Mouse (Mus musculus): ENCODE data around the gene Mrps26. TPM values are rescaled to one million over a fixed set of nuclear protein-coding genes. Genes with fewer than 3 reads are reported as not detected.

The Mrps26 gene
- total and polyA plus RNA-seq, 3 experiments, result 68.7 to 101 (median 71.4) TPM

- peak overlapping the region; percentile 79; the same call in 1 of the 2 replicates for H3K9ac ChIP-seq (ENCODE audit: insufficient read depth, low read depth)
- in situ Hi-C loops (cut with MboI; ENCODE audit: low pct_ligation_motif_present, low pct_unique_long_range_greater_than_20kb, low sequenced_read_pairs) (loop anchor here (25.0 kb wide), 1 partner anchor 278 kb away; the partner anchor contains the start of genes Ebf4 and Idh3b), dilution Hi-C loops (cut with MboI; ENCODE audit: extremely low pct_ligation_motif_present, extremely low pct_unique_long_range_greater_than_20kb, low sequenced_read_pairs) (no loop called here)
- peak overlapping the region in 1 of 3 experiments; percentile 100 for H3K4me3 ChIP-seq (replicated peaks in 1 of 3; ENCODE audit: low read depth in 2 of 3, low read length in 2 of 3, poor library complexity in 1 of 3)
- DNase-seq (ENCODE audit: extremely low read depth), result no peak
- H3K4me1 ChIP-seq (ENCODE audit: control insufficient read depth in 1 of 2, insufficient read depth in 2 of 2), result peaks cover 5 to 21% of the 10 kb centered on the region in 2 experiments; a peak in 3 of 4 replicates
- no peak overlapping the region for H3K27ac ChIP-seq (ENCODE audit: insufficient read depth, low read depth)
- no peaks in the 10 kb centered on the region for H3K9me3 ChIP-seq (replicated peaks; ENCODE audit: low read length)
- peaks cover 12% of the 10 kb centered on the region for H3K79me2 ChIP-seq (replicated peaks; ENCODE audit: control insufficient read depth, extremely low read depth, insufficient read depth, poor library complexity, severe bottlenecking)
- H3K36me3 ChIP-seq (replicated peaks in 1 of 2; ENCODE audit: control insufficient read depth in 1 of 2, insufficient read depth in 1 of 2, low read length in 1 of 2), result peaks cover 14 to 33% of the 10 kb centered on the region in 2 experiments
- no peak for TF ChIP-seq RCOR1 (conservative IDR thresholded peaks at IDR 0.05; ENCODE audit: low read depth, low read length)
- peak overlapping the region; percentile 74; the same call in 1 of the 2 replicates for H3K4me2 ChIP-seq (ENCODE audit: insufficient read depth, low read depth, poor library complexity, severe bottlenecking)
- no peaks in the 10 kb centered on the region for H3K27me3 ChIP-seq (replicated peaks)
Measured at GRCm38 (mm10) chr2:130564983-130565382, 1.4 kb downstream of the Mrps26 start.

- H3K79me2 ChIP-seq (replicated peaks; ENCODE audit: control insufficient read depth, extremely low read depth, insufficient read depth, poor library complexity, severe bottlenecking), result peaks cover 12% of the 10 kb centered on the region
- H3K4me3 ChIP-seq (replicated peaks in 1 of 3; ENCODE audit: low read depth in 2 of 3, low read length in 2 of 3, poor library complexity in 1 of 3), result no peak overlapping the region
- H3K27ac ChIP-seq (ENCODE audit: insufficient read depth, low read depth), result no peak overlapping the region
- peaks cover 14 to 29% of the 10 kb centered on the region in 2 experiments for H3K36me3 ChIP-seq (replicated peaks in 1 of 2; ENCODE audit: control insufficient read depth in 1 of 2, insufficient read depth in 1 of 2, low read length in 1 of 2)
- H3K4me2 ChIP-seq (ENCODE audit: insufficient read depth, low read depth, poor library complexity, severe bottlenecking), result no peak overlapping the region
- peaks cover 11 to 18% of the 10 kb centered on the region in 2 experiments for H3K4me1 ChIP-seq (ENCODE audit: control insufficient read depth in 1 of 2, insufficient read depth in 2 of 2)
- dilution Hi-C loops (cut with MboI; ENCODE audit: extremely low pct_ligation_motif_present, extremely low pct_unique_long_range_greater_than_20kb, low sequenced_read_pairs), result no loop called here
- H3K27me3 ChIP-seq (replicated peaks), result no peaks in the 10 kb centered on the region
- H3K9me3 ChIP-seq (replicated peaks; ENCODE audit: low read length), result no peaks in the 10 kb centered on the region
- in situ Hi-C loops (cut with MboI; ENCODE audit: low pct_ligation_motif_present, low pct_unique_long_range_greater_than_20kb, low sequenced_read_pairs), result loop anchor here (25.0 kb wide), 1 partner anchor 282 kb away; the partner anchor contains the start of genes Ebf4 and Idh3b
- H3K9ac ChIP-seq (ENCODE audit: insufficient read depth, low read depth), result no peak overlapping the region
- TF ChIP-seq NELFE (IDR thresholded peaks at IDR 0.05; ENCODE audit: low read depth, low read length) (no peak), MYC (IDR thresholded peaks at IDR 0.05; ENCODE audit: low read depth, low read length) (no peak), CHD1 (IDR thresholded peaks at IDR 0.05; ENCODE audit: low read depth, low read length) (no peak), SMC3 (IDR thresholded peaks at IDR 0.05; ENCODE audit: low read depth, low read length) (no peak), MXI1 (IDR thresholded peaks at IDR 0.05; ENCODE audit: low read depth, low read length) (no peak), CTCF (conservative IDR thresholded peaks at IDR 0.05 in 1 of 2, IDR thresholded peaks at IDR 0.05 in 1 of 2; ENCODE audit: low read depth in 2 of 2, low read length in 2 of 2) (no peak), RAD21 (IDR thresholded peaks at IDR 0.05; ENCODE audit: low read depth, low read length) (no peak), E2F4 (IDR thresholded peaks at IDR 0.05; ENCODE audit: insufficient replicate concordance, low read depth, low read length) (no peak), BHLHE40 (IDR thresholded peaks at IDR 0.05; ENCODE audit: low read depth, low read length) (no peak), JUN (IDR thresholded peaks at IDR 0.05; ENCODE audit: insufficient read depth, low read depth, low read length) (no peak), EP300 (IDR thresholded peaks at IDR 0.05; ENCODE audit: low read length) (no peak), UBTF (IDR thresholded peaks at IDR 0.05; ENCODE audit: low read depth, low read length) (no peak)
- no peak for DNase-seq (ENCODE audit: extremely low read depth)
Measured at GRCm38 (mm10) chr2:130568921-130569320, 5.4 kb downstream of the Mrps26 start.

DNA sequence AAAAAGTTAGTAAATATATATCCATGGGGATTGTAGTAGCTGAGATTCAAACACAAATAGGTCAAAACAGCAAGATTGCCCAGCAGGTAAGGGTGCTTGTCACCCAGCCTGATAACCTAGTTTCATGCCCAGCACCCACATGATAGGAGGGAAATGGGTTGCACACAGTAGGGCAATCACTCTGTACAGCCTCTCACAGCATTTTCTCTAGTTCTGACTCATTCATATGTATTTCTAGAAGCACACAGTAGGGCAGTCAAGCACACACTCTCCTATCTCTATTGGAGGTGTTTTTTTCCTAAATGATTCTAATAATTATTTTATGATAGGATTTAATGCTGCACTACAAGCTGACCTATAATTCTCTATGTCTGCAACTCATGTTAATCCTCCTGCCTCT is 6.4 kb downstream of the Mrps26 start:
- Histone ChIP-seq H3K9ac (ENCODE audit: insufficient read depth, low read depth) (no peak overlapping the region), H3K9me3 (replicated peaks; ENCODE audit: low read length) (no peaks in the 10 kb centered on the region), H3K4me1 (ENCODE audit: control insufficient read depth in 1 of 2, insufficient read depth in 2 of 2) (peaks cover 7 to 12% of the 10 kb centered on the region in 2 experiments), H3K27me3 (replicated peaks) (no peaks in the 10 kb centered on the region), H3K36me3 (replicated peaks in 1 of 2; ENCODE audit: control insufficient read depth in 1 of 2, insufficient read depth in 1 of 2, low read length in 1 of 2) (peaks cover 14 to 29% of the 10 kb centered on the region in 2 experiments), H3K27ac (ENCODE audit: insufficient read depth, low read depth) (no peak overlapping the region), H3K79me2 (replicated peaks; ENCODE audit: control insufficient read depth, extremely low read depth, insufficient read depth, poor library complexity, severe bottlenecking) (peaks cover 3% of the 10 kb centered on the region), H3K4me2 (ENCODE audit: insufficient read depth, low read depth, poor library complexity, severe bottlenecking) (no peak overlapping the region), H3K4me3 (replicated peaks in 1 of 3; ENCODE audit: low read depth in 2 of 3, low read length in 2 of 3, poor library complexity in 1 of 3) (no peak overlapping the region)
- TF ChIP-seq JUN (IDR thresholded peaks at IDR 0.05; ENCODE audit: insufficient read depth, low read depth, low read length), result no peak
- peak; percentile 61 for TF ChIP-seq ZKSCAN1 (IDR thresholded peaks at IDR 0.05; ENCODE audit: borderline replicate concordance, low read depth, low read length)
- in situ Hi-C loops (cut with MboI; ENCODE audit: low pct_ligation_motif_present, low pct_unique_long_range_greater_than_20kb, low sequenced_read_pairs) (loop anchor here (25.0 kb wide), 1 partner anchor 283 kb away; the partner anchor contains the start of genes Ebf4 and Idh3b), dilution Hi-C loops (cut with MboI; ENCODE audit: extremely low pct_ligation_motif_present, extremely low pct_unique_long_range_greater_than_20kb, low sequenced_read_pairs) (no loop called here)
- DNase-seq (ENCODE audit: extremely low read depth), result no peak

Data from CH12.LX (cell line).